Mouse (Mus musculus): Measurements from ENCODE around the gene Cacna1c. TPM values are rescaled to one million over a fixed set of nuclear protein-coding genes. Genes with fewer than 3 reads are reported as not detected.

Gene Cacna1c
- total RNA-seq, 2 experiments from 2014 or later: 60.6 to 70.9 TPM

- no peak for DNase-seq (ENCODE audit: low spot score in 2 of 2)
- intact Hi-C loops (cut with DNase I): no loop called here
Observed at GRCm38 (mm10) chr6:118758290-118758907, 437.8 kb downstream of the Cacna1c start.

- DNase-seq (ENCODE audit: low spot score in 2 of 2): no peak
Observed at GRCm38 (mm10) chr6:118757533-118758289, 438.5 kb downstream of the Cacna1c start.

GRCm38 (mm10) chr6:118756511-118756910 lies 439.7 kb downstream of the Cacna1c start:
- DNase-seq (ENCODE audit: low spot score in 2 of 2): no peak
- intact Hi-C loops (cut with DNase I): no loop called here

More at GRCm38 (mm10) chr6:118757533-118758289, 438.5 kb downstream of the Cacna1c start:
- intact Hi-C loops (cut with DNase I): no loop called here

GRCm38 (mm10) chr6:118755768-118756167 lies 440.4 kb downstream of the Cacna1c start:
- intact Hi-C loops (cut with DNase I): no loop called here
- DNase-seq (ENCODE audit: low spot score in 2 of 2): no peak

GRCm38 (mm10) chr6:118754439-118754838 lies 441.8 kb downstream of the Cacna1c start:
- DNase-seq (ENCODE audit: low spot score in 2 of 2): peak; percentile 27 to 79

GRCm38 (mm10) chr6:118753787-118754186 lies 442.4 kb downstream of the Cacna1c start:
- peak; percentile 26 to 64 for DNase-seq (ENCODE audit: low spot score in 2 of 2)
- intact Hi-C loops (cut with DNase I): no loop called here

More at GRCm38 (mm10) chr6:118754439-118754838, 441.8 kb downstream of the Cacna1c start:
- intact Hi-C loops (cut with DNase I): no loop called here

- intact Hi-C loops (cut with DNase I): no loop called here
- no peak for DNase-seq (ENCODE audit: low spot score in 2 of 2)
Observed at GRCm38 (mm10) chr6:118753064-118753463, 443.2 kb downstream of the Cacna1c start.

GRCm38 (mm10) chr6:118749285-118749684 lies 446.9 kb downstream of the Cacna1c start:
- intact Hi-C loops (cut with DNase I): no loop called here
- DNase-seq (ENCODE audit: low spot score in 2 of 2): no peak

- no peak for DNase-seq (ENCODE audit: low spot score in 2 of 2)
- intact Hi-C loops (cut with DNase I): no loop called here
Observed at GRCm38 (mm10) chr6:118742701-118743100, 453.5 kb downstream of the Cacna1c start.

GRCm38 (mm10) chr6:118741841-118742240 lies 454.4 kb downstream of the Cacna1c start:
- DNase-seq (ENCODE audit: low spot score in 2 of 2): no peak

GRCm38 (mm10) chr6:118739961-118740599 lies 456.1 kb downstream of the Cacna1c start:
- DNase-seq (ENCODE audit: low spot score in 2 of 2): peak; percentile 28 to 74
- intact Hi-C loops (cut with DNase I): no loop called here

More at GRCm38 (mm10) chr6:118741841-118742240, 454.4 kb downstream of the Cacna1c start:
- intact Hi-C loops (cut with DNase I): no loop called here

- intact Hi-C loops (cut with DNase I): no loop called here
- DNase-seq (ENCODE audit: low spot score in 2 of 2): no peak
Observed at GRCm38 (mm10) chr6:118739344-118739743, 456.9 kb downstream of the Cacna1c start.

- intact Hi-C loops (cut with DNase I): no loop called here
- no peak for DNase-seq (ENCODE audit: low spot score in 2 of 2)
Observed at GRCm38 (mm10) chr6:118738656-118739055, 457.6 kb downstream of the Cacna1c start.

- intact Hi-C loops (cut with DNase I): no loop called here
- DNase-seq (ENCODE audit: low spot score in 2 of 2): no peak
Observed at GRCm38 (mm10) chr6:118737078-118737477, 459.1 kb downstream of the Cacna1c start.

- DNase-seq (ENCODE audit: low spot score in 2 of 2): no peak
- intact Hi-C loops (cut with DNase I): no loop called here
Observed at GRCm38 (mm10) chr6:118736491-118736890, 459.7 kb downstream of the Cacna1c start.

GRCm38 (mm10) chr6:118735145-118735544 lies 461.1 kb downstream of the Cacna1c start:
- DNase-seq (ENCODE audit: low spot score in 2 of 2): no peak
- intact Hi-C loops (cut with DNase I): no loop called here

GRCm38 (mm10) chr6:118731937-118732336 lies 464.3 kb downstream of the Cacna1c start:
- intact Hi-C loops (cut with DNase I): no loop called here
- DNase-seq (ENCODE audit: low spot score in 2 of 2): no peak

- intact Hi-C loops (cut with DNase I): no loop called here
- DNase-seq (ENCODE audit: low spot score in 2 of 2): no peak
Observed at GRCm38 (mm10) chr6:118724908-118725307, 471.3 kb downstream of the Cacna1c start.

GRCm38 (mm10) chr6:118724388-118724787 lies 471.8 kb downstream of the Cacna1c start:
- intact Hi-C loops (cut with DNase I): no loop called here
- no peak for DNase-seq (ENCODE audit: low spot score in 2 of 2)

- DNase-seq (ENCODE audit: low spot score in 2 of 2): no peak
- intact Hi-C loops (cut with DNase I): no loop called here
Observed at GRCm38 (mm10) chr6:118722336-118722735, 473.9 kb downstream of the Cacna1c start.

Measured in left cerebral cortex, postnatal 25 days (tissue).